Mouse (Mus musculus) myocyte (in vitro differentiated cells): ENCODE measurements around the gene Adipor2.

Source experiments
- E2F4 ChIP-seq: IDR thresholded peaks from one replicate; pipeline ENCODE4 v1.6.1; 2011; ENCODE audit warnings: mild to moderate bottlenecking, control low read depth, moderate library complexity; ENCODE audit not compliant: insufficient read depth
- MAX ChIP-seq: IDR thresholded peaks from one replicate; pipeline ENCODE4 v1.6.1; 2011; ENCODE audit warnings: low read depth, mild to moderate bottlenecking, control low read depth
- MYOD1 ChIP-seq, 3 experiments: IDR thresholded peaks; one replicate each; pipeline ENCODE4 v1.6.1; 2011; ENCODE audit warnings: control low read depth in 2 of 3, low read depth in 2 of 3, mild to moderate bottlenecking in 2 of 3, moderate library complexity in 1 of 3; ENCODE audit not compliant: insufficient read length in 2 of 3, control insufficient read depth in 1 of 3
- MYOG ChIP-seq, 3 experiments: IDR thresholded peaks; one replicate each; pipeline ENCODE4 v1.6.1; 2011; ENCODE audit warnings: control low read depth in 2 of 3, low read depth in 2 of 3, mild to moderate bottlenecking in 2 of 3; ENCODE audit not compliant: insufficient read length in 2 of 3, control insufficient read depth in 1 of 3, insufficient read depth in 1 of 3
- POLR2A ChIP-seq: IDR thresholded peaks from one replicate; pipeline ENCODE4 v1.6.1; 2011; ENCODE audit warnings: low read depth, mild to moderate bottlenecking, control low read depth, moderate library complexity; ENCODE audit not compliant: insufficient read length
- POLR2AphosphoS2 ChIP-seq: IDR thresholded peaks from one replicate; pipeline ENCODE4 v1.6.1; 2011; ENCODE audit warnings: low read depth, control low read depth; ENCODE audit not compliant: insufficient read length
- REST ChIP-seq: IDR thresholded peaks from one replicate; pipeline ENCODE4 v1.6.1; 2011; ENCODE audit warnings: mild to moderate bottlenecking, control low read depth, moderate library complexity; ENCODE audit not compliant: insufficient read depth, insufficient read length
- SRF ChIP-seq: IDR thresholded peaks from one replicate; pipeline ENCODE4 v1.6.1; 2011; ENCODE audit warnings: low read depth; ENCODE audit not compliant: control insufficient read depth, insufficient read length
- TCF12 ChIP-seq: IDR thresholded peaks from one replicate; pipeline ENCODE4 v1.6.1; 2011; ENCODE audit warnings: mild to moderate bottlenecking, control low read depth; ENCODE audit not compliant: poor library complexity, insufficient read depth, severe bottlenecking
- USF1 ChIP-seq: IDR thresholded peaks from one replicate; pipeline ENCODE4 v1.6.1; 2011; ENCODE audit warnings: low read depth, mild to moderate bottlenecking, control low read depth, moderate library complexity

GRCm38 (mm10) chr6:119318732-119319131 is 98.8 kb downstream of the Adipor2 start:
- TF ChIP-seq E2F4 (no peak), USF1 (no peak), SRF (no peak), REST (no peak), MYOD1 (IDR thresholded peaks at IDR 0.05; ENCODE audit: control insufficient read depth in 1 of 3, insufficient read length in 2 of 3, low read depth in 2 of 3) (no peak), POLR2A (no peak), MAX (no peak), POLR2AphosphoS2 (no peak), TCF12 (no peak), MYOG (IDR thresholded peaks at IDR 0.05; ENCODE audit: control insufficient read depth in 1 of 3, insufficient read depth in 1 of 3, insufficient read length in 2 of 3, low read depth in 2 of 3) (no peak)
